Mouse (Mus musculus) MEL (cell line): ENCODE results near the gene Il17rb. TPM values are rescaled to one million over a fixed set of nuclear protein-coding genes. Genes with fewer than 3 reads are reported as not detected.

ENCODE experiments used
- DNase-seq: peaks from one replicate; pipeline ENCODE4 v3.0.0; 2011; ENCODE audit warnings: low read depth, low spot score
- H3K27ac ChIP-seq: 2 replicates; pipeline ENCODE4 v1.5.1; 2012; ENCODE audit warnings: low read depth, mild to moderate bottlenecking, control low read depth, low read length, moderate library complexity; ENCODE audit not compliant: control insufficient read depth
- H3K27me3 ChIP-seq, 2 experiments: fragments of 150-350 bp in 1 of 2; sonication (generic) in 1 of 2; 2 replicates each; pipeline ENCODE4 v1.6.1; 2012; ENCODE audit warnings: low read length in 2 of 2, mild to moderate bottlenecking in 2 of 2, improper control_type of control experiment in 1 of 2, moderate library complexity in 1 of 2; ENCODE audit not compliant: insufficient read depth in 2 of 2, control insufficient read depth in 1 of 2
- H3K36me3 ChIP-seq, 2 experiments: 2 replicates each; pipeline ENCODE4 v1.6.1; 2012 to 2014; ENCODE audit warnings: low read length in 2 of 2, improper control_type of control experiment in 1 of 2, inconsistent platforms in 1 of 2, mild to moderate bottlenecking in 1 of 2; ENCODE audit not compliant: insufficient read depth in 2 of 2, control insufficient read depth in 1 of 2
- H3K4me1 ChIP-seq, 2 experiments: fragments of 150-350 bp in 1 of 2; sonication (generic) in 1 of 2; 2 replicates each; pipeline ENCODE4 v1.6.1; 2012; ENCODE audit warnings: low read length in 2 of 2, improper control_type of control experiment in 1 of 2, mild to moderate bottlenecking in 1 of 2; ENCODE audit not compliant: insufficient read depth in 2 of 2, control insufficient read depth in 1 of 2
- H3K4me3 ChIP-seq, 2 experiments: fragments of 150-350 bp in 1 of 2; sonication (generic) in 1 of 2; 2 replicates each; pipeline ENCODE4 v1.5.1; 2012; ENCODE audit warnings: low read depth in 2 of 2, low read length in 2 of 2, mild to moderate bottlenecking in 2 of 2, moderate library complexity in 2 of 2, control low read depth in 1 of 2, improper control_type of control experiment in 1 of 2; ENCODE audit not compliant: control insufficient read depth in 1 of 2, insufficient read depth in 1 of 2
- H3K79me2 ChIP-seq: 2 replicates; pipeline ENCODE4 v1.6.1; 2012; ENCODE audit warnings: mild to moderate bottlenecking, low read length, moderate library complexity; ENCODE audit not compliant: control insufficient read depth, poor library complexity, insufficient read depth
- H3K9ac ChIP-seq: 2 replicates; pipeline ENCODE4 v1.6.1; 2012; ENCODE audit warnings: low read depth, mild to moderate bottlenecking, control low read depth, low read length, moderate library complexity; ENCODE audit not compliant: control insufficient read depth, poor library complexity, severe bottlenecking
- H3K9me3 ChIP-seq: fragments of 150-350 bp; sonication (generic); replicated peaks from 2 replicates; pipeline ENCODE4 v1.6.1; 2012; ENCODE audit warnings: mild to moderate bottlenecking, low read length, improper control_type of control experiment, moderate library complexity; ENCODE audit not compliant: insufficient read depth
- CHD2 ChIP-seq: IDR thresholded peaks from 2 replicates; pipeline ENCODE4 v1.6.1; 2011; ENCODE audit warnings: low read length, improper control_type of control experiment
- E2F4 ChIP-seq: IDR thresholded peaks from 2 replicates; pipeline ENCODE4 v1.6.1; 2011; ENCODE audit warnings: low read depth, low read length, improper control_type of control experiment, borderline replicate concordance
- ELF1 ChIP-seq: IDR thresholded peaks from 2 replicates; pipeline ENCODE4 v1.6.1; 2014; ENCODE audit warnings: low read depth, mild to moderate bottlenecking, inconsistent platforms, low read length, improper control_type of control experiment, moderate library complexity
- EP300 ChIP-seq, 2 experiments: IDR thresholded peaks; 2 replicates each; pipeline ENCODE4 v1.6.1; 2011; ENCODE audit warnings: improper control_type of control experiment in 2 of 2, low read length in 2 of 2, low read depth in 1 of 2, mild to moderate bottlenecking in 1 of 2
- ETS1 ChIP-seq: IDR thresholded peaks from 2 replicates; pipeline ENCODE4 v1.6.1; 2012; ENCODE audit warnings: low read depth, mild to moderate bottlenecking, inconsistent platforms, low read length, improper control_type of control experiment, moderate library complexity
- GABPA ChIP-seq: IDR thresholded peaks from 2 replicates; pipeline ENCODE4 v1.6.1; 2012; ENCODE audit warnings: low read depth, mild to moderate bottlenecking, inconsistent platforms, low read length, improper control_type of control experiment, moderate library complexity
- GATA1 ChIP-seq: IDR thresholded peaks from 2 replicates; pipeline ENCODE4 v1.6.1; 2011; ENCODE audit warnings: low read depth, low read length, improper control_type of control experiment
- MAFK ChIP-seq: IDR thresholded peaks from 2 replicates; pipeline ENCODE4 v1.6.1; 2011; ENCODE audit warnings: low read depth, mild to moderate bottlenecking, low read length, improper control_type of control experiment, borderline replicate concordance
- MAX ChIP-seq: IDR thresholded peaks from 2 replicates; pipeline ENCODE4 v1.6.1; 2011; ENCODE audit warnings: low read length, improper control_type of control experiment
- MEF2A ChIP-seq: IDR thresholded peaks from 2 replicates; pipeline ENCODE4 v1.6.1; 2014; ENCODE audit warnings: low read depth, mild to moderate bottlenecking, inconsistent platforms, low read length, improper control_type of control experiment; ENCODE audit not compliant: poor library complexity, insufficient replicate concordance, severe bottlenecking; ENCODE audit errors: extremely low read depth
- MXI1 ChIP-seq: IDR thresholded peaks from 2 replicates; pipeline ENCODE4 v1.6.1; 2011; ENCODE audit warnings: mild to moderate bottlenecking, low read depth, low read length, improper control_type of control experiment
- MYB ChIP-seq: IDR thresholded peaks from 2 replicates; pipeline ENCODE4 v1.6.1; 2011; ENCODE audit warnings: mild to moderate bottlenecking, low read depth, low read length, improper control_type of control experiment
- MYC ChIP-seq: IDR thresholded peaks from 2 replicates; pipeline ENCODE4 v1.6.1; 2011; ENCODE audit warnings: low read depth, mild to moderate bottlenecking, low read length, improper control_type of control experiment, moderate library complexity
- NELFE ChIP-seq: IDR thresholded peaks from 2 replicates; pipeline ENCODE4 v1.6.1; 2011; ENCODE audit warnings: low read depth, low read length, improper control_type of control experiment
- NRF1 ChIP-seq: IDR thresholded peaks from 2 replicates; pipeline ENCODE4 v1.6.1; 2014; ENCODE audit warnings: low read depth, mild to moderate bottlenecking, inconsistent platforms, low read length, improper control_type of control experiment, moderate library complexity; ENCODE audit not compliant: poor library complexity, insufficient read depth, severe bottlenecking
- POLR2A ChIP-seq, 2 experiments: IDR thresholded peaks; 2 replicates each; pipeline ENCODE4 v1.6.1; 2011 to 2012; ENCODE audit warnings: low read length in 2 of 2, mild to moderate bottlenecking in 2 of 2, control low read depth in 1 of 2, improper control_type of control experiment in 1 of 2, low read depth in 1 of 2, moderate library complexity in 1 of 2; ENCODE audit not compliant: control insufficient read depth in 1 of 2, insufficient read depth in 1 of 2, poor library complexity in 1 of 2
- POLR2AphosphoS2 ChIP-seq: IDR thresholded peaks from 2 replicates; pipeline ENCODE4 v1.6.1; 2011; ENCODE audit warnings: low read length, improper control_type of control experiment
- RAD21 ChIP-seq: IDR thresholded peaks from 2 replicates; pipeline ENCODE4 v1.6.1; 2011; ENCODE audit warnings: mild to moderate bottlenecking, low read depth, low read length, improper control_type of control experiment
- SIN3A ChIP-seq: IDR thresholded peaks from 2 replicates; pipeline ENCODE4 v1.6.1; 2012; ENCODE audit warnings: low read length, improper control_type of control experiment, inconsistent platforms
- SMC3 ChIP-seq: IDR thresholded peaks from 2 replicates; pipeline ENCODE4 v1.6.1; 2011; ENCODE audit warnings: low read depth, low read length, improper control_type of control experiment
- TCF12 ChIP-seq: IDR thresholded peaks from 2 replicates; pipeline ENCODE4 v1.6.1; 2014; ENCODE audit warnings: low read depth, mild to moderate bottlenecking, inconsistent platforms, low read length, improper control_type of control experiment, moderate library complexity
- USF2 ChIP-seq, 2 experiments: IDR thresholded peaks; 2 replicates each; pipeline ENCODE4 v1.6.1; 2011 to 2012; ENCODE audit warnings: improper control_type of control experiment in 2 of 2, low read length in 2 of 2, borderline replicate concordance in 1 of 2, inconsistent platforms in 1 of 2, low read depth in 1 of 2, mild to moderate bottlenecking in 1 of 2; ENCODE audit not compliant: insufficient read depth in 1 of 2
- ZC3H11A ChIP-seq: IDR thresholded peaks from 2 replicates; pipeline ENCODE4 v1.6.1; 2012; ENCODE audit warnings: low read depth, mild to moderate bottlenecking, inconsistent platforms, low read length, improper control_type of control experiment
- ZMIZ1 ChIP-seq: IDR thresholded peaks from 2 replicates; pipeline ENCODE4 v1.6.1; 2012; ENCODE audit warnings: low read depth, mild to moderate bottlenecking, inconsistent platforms, low read length, improper control_type of control experiment, moderate library complexity
- polyA plus RNA-seq, 2 experiments: library from polyadenylated mRNA; stranded (reverse) in 1 of 2; unstranded in 1 of 2; fragments of >175 nt in 1 of 2; fragments of >200 nt in 1 of 2; gene quantifications; 2 replicates each; pipeline versions ENCODE4 v1.2.1 to v1.2.4; 2012; ENCODE audit warnings: low replicate concordance in 2 of 2, low read depth in 1 of 2; ENCODE audit not compliant: insufficient read length in 2 of 2, insufficient read depth in 1 of 2, missing spikeins in 1 of 2
- total RNA-seq: library from RNA; depleted of rRNA; stranded (reverse); fragments of 300-350 nt; gene quantifications from 2 replicates; pipeline ENCODE4 v1.2.3, GENCODE M21; 2012

The Il17rb gene
- total and polyA plus RNA-seq, 3 experiments: 0.08 to 0.13 TPM; not detected in 1

DNA sequence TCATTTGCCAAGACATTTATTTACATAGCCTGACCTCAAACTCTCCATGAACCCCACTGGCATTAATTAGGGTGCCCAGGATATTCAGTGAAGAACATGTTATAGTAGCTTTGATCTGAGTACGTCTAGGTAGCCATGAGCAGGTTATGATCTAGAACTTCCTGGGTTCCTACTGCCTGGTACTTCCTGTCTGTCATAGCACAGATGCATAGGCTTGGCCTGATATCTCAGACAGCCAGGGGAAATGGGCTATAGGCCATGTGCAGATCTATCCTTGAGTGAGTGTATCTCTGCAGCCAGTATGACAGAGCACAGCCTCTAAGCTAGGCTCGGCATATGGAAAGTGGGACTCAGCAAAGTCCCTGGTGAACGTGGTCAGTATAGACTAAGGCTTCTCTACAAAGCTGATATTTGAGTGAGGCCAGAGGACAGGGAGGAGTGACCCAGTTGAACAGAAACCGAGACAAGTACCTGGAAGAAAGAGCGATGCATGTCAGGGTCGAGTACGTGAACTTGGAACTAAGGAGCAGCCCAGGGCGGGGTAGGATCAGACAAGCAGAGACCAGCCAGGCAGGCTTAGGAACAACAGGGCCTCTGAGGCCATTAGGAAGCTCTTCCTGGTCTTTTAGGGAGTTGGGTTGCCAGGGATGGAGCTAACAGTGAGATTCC, 9.2 kb upstream of the Il17rb start (continued):
- TF ChIP-seq MEF2A (no peak), E2F4 (no peak), ZC3H11A (no peak)

DNA sequence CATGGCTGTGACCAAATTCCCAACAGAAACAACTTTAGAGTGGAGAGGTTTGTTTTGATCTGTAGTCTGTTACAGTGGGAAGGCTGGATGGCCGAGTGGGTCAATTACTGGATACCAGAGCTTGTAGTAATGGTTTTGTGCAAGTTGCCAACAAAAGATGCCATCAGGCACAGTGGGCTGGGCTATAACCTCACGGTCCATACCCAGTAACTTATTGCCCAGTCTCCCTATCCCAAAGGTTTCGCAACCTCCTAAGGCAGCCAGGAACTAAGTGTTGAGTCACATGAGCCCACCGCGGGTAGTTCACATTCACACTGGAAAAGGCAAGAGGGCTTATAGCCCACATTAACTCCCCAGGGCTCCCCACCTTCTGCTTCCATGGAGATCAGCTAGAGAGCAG, 8.0 kb upstream of the Il17rb start:
- Histone ChIP-seq H3K27me3 (no peaks in the 10 kb centered on the region; a peak in 1 of 4 replicates), H3K4me1 (no peaks in the 10 kb centered on the region), H3K79me2 (no peaks in the 10 kb centered on the region), H3K36me3 (no peaks in the 10 kb centered on the region), H3K4me3 (no peak overlapping the region), H3K9me3 (no peaks in the 10 kb centered on the region), H3K9ac (no peak overlapping the region), H3K27ac (no peak overlapping the region)
- DNase-seq: no peak
- TF ChIP-seq CHD2 (no peak), NELFE (no peak), USF2 (IDR thresholded peaks at IDR 0.05; ENCODE audit: borderline replicate concordance in 1 of 2, insufficient read depth in 1 of 2, low read depth in 1 of 2, low read length in 2 of 2) (no peak), SIN3A (no peak), GATA1 (no peak), GABPA (no peak), RAD21 (no peak), MXI1 (no peak), POLR2A (IDR thresholded peaks at IDR 0.05; ENCODE audit: control insufficient read depth in 1 of 2, insufficient read depth in 1 of 2, low read depth in 1 of 2, low read length in 2 of 2, poor library complexity in 1 of 2) (no peak), SMC3 (no peak), EP300 (IDR thresholded peaks at IDR 0.05; ENCODE audit: low read depth in 1 of 2, low read length in 2 of 2) (no peak), ZC3H11A (no peak), ETS1 (no peak), NRF1 (no peak), POLR2AphosphoS2 (no peak), MAX (no peak)

DNA sequence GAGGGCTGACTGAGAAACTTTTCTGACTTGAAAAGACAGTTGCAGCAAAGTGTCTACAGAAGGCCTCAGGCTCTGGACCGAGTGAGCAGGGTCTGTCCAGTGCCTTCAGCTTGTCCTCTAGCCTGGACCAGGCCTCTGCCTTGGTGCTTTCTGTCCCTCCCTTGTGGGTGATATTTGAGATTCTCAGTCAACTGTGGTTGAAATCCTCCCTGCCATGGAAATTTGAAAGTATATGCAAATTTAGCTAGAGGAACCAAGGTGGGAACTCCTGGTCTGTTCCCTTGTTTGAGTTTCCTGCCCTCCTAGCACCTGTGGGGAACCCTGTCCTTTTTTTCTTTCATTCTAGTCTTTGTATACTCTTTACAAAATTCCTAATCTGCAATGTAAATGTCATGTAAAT, 6.3 kb upstream of the Il17rb start:
- Histone ChIP-seq H3K79me2 (no peaks in the 10 kb centered on the region), H3K27me3 (no peaks in the 10 kb centered on the region; a peak in 1 of 4 replicates), H3K9me3 (no peaks in the 10 kb centered on the region), H3K4me3 (no peak overlapping the region), H3K36me3 (no peaks in the 10 kb centered on the region), H3K27ac (no peak overlapping the region), H3K9ac (no peak overlapping the region), H3K4me1 (no peaks in the 10 kb centered on the region)
- no peak for TF ChIP-seq ETS1
- no peak for TF ChIP-seq NRF1
- TF ChIP-seq MAFK: no peak
- no peak for TF ChIP-seq MYC
- TF ChIP-seq MAX: no peak
- TF ChIP-seq GATA1: no peak
- no peak for TF ChIP-seq E2F4
- no peak for TF ChIP-seq ZC3H11A
- TF ChIP-seq CHD2: no peak
- no peak for TF ChIP-seq ZMIZ1
- no peak for TF ChIP-seq TCF12
- no peak for TF ChIP-seq ELF1
- TF ChIP-seq MYB: no peak
- DNase-seq: no peak
